Mouse (Mus musculus) MEL (cell line): ENCODE data around the gene Tnc. TPM values are rescaled to one million over a fixed set of nuclear protein-coding genes. Genes with fewer than 3 reads are reported as not detected.

Experiments used
- DNase-seq: peaks from one replicate; pipeline ENCODE4 v3.0.0; 2011; ENCODE audit warnings: low read depth, low spot score
- H3K27ac ChIP-seq: 2 replicates; pipeline ENCODE4 v1.5.1; 2012; ENCODE audit warnings: low read depth, mild to moderate bottlenecking, control low read depth, low read length, moderate library complexity; ENCODE audit not compliant: control insufficient read depth
- H3K27me3 ChIP-seq, 2 experiments: fragments of 150-350 bp in 1 of 2; sonication (generic) in 1 of 2; 2 replicates each; pipeline ENCODE4 v1.6.1; 2012; ENCODE audit warnings: low read length in 2 of 2, mild to moderate bottlenecking in 2 of 2, improper control_type of control experiment in 1 of 2, moderate library complexity in 1 of 2; ENCODE audit not compliant: insufficient read depth in 2 of 2, control insufficient read depth in 1 of 2
- H3K36me3 ChIP-seq, 2 experiments: 2 replicates each; pipeline ENCODE4 v1.6.1; 2012 to 2014; ENCODE audit warnings: low read length in 2 of 2, improper control_type of control experiment in 1 of 2, inconsistent platforms in 1 of 2, mild to moderate bottlenecking in 1 of 2; ENCODE audit not compliant: insufficient read depth in 2 of 2, control insufficient read depth in 1 of 2
- H3K4me1 ChIP-seq, 2 experiments: fragments of 150-350 bp in 1 of 2; sonication (generic) in 1 of 2; 2 replicates each; pipeline ENCODE4 v1.6.1; 2012; ENCODE audit warnings: low read length in 2 of 2, improper control_type of control experiment in 1 of 2, mild to moderate bottlenecking in 1 of 2; ENCODE audit not compliant: insufficient read depth in 2 of 2, control insufficient read depth in 1 of 2
- H3K4me3 ChIP-seq, 2 experiments: fragments of 150-350 bp in 1 of 2; sonication (generic) in 1 of 2; 2 replicates each; pipeline ENCODE4 v1.5.1; 2012; ENCODE audit warnings: low read depth in 2 of 2, low read length in 2 of 2, mild to moderate bottlenecking in 2 of 2, moderate library complexity in 2 of 2, control low read depth in 1 of 2, improper control_type of control experiment in 1 of 2; ENCODE audit not compliant: control insufficient read depth in 1 of 2, insufficient read depth in 1 of 2
- H3K79me2 ChIP-seq: 2 replicates; pipeline ENCODE4 v1.6.1; 2012; ENCODE audit warnings: mild to moderate bottlenecking, low read length, moderate library complexity; ENCODE audit not compliant: control insufficient read depth, poor library complexity, insufficient read depth
- H3K9ac ChIP-seq: 2 replicates; pipeline ENCODE4 v1.6.1; 2012; ENCODE audit warnings: low read depth, mild to moderate bottlenecking, control low read depth, low read length, moderate library complexity; ENCODE audit not compliant: control insufficient read depth, poor library complexity, severe bottlenecking
- H3K9me3 ChIP-seq: fragments of 150-350 bp; sonication (generic); replicated peaks from 2 replicates; pipeline ENCODE4 v1.6.1; 2012; ENCODE audit warnings: mild to moderate bottlenecking, low read length, improper control_type of control experiment, moderate library complexity; ENCODE audit not compliant: insufficient read depth
- ETS1 ChIP-seq: IDR thresholded peaks from 2 replicates; pipeline ENCODE4 v1.6.1; 2012; ENCODE audit warnings: low read depth, mild to moderate bottlenecking, inconsistent platforms, low read length, improper control_type of control experiment, moderate library complexity
- GABPA ChIP-seq: IDR thresholded peaks from 2 replicates; pipeline ENCODE4 v1.6.1; 2012; ENCODE audit warnings: low read depth, mild to moderate bottlenecking, inconsistent platforms, low read length, improper control_type of control experiment, moderate library complexity
- KAT2A ChIP-seq: conservative IDR thresholded peaks from 2 replicates; pipeline ENCODE4 v1.6.1; 2012; ENCODE audit warnings: low read depth, low read length, improper control_type of control experiment, inconsistent platforms
- MAZ ChIP-seq: IDR thresholded peaks from 2 replicates; pipeline ENCODE4 v1.6.1; 2012; ENCODE audit warnings: low read depth, mild to moderate bottlenecking, inconsistent platforms, low read length, improper control_type of control experiment
- MEF2A ChIP-seq: IDR thresholded peaks from 2 replicates; pipeline ENCODE4 v1.6.1; 2014; ENCODE audit warnings: low read depth, mild to moderate bottlenecking, inconsistent platforms, low read length, improper control_type of control experiment; ENCODE audit not compliant: poor library complexity, insufficient replicate concordance, severe bottlenecking; ENCODE audit errors: extremely low read depth
- MXI1 ChIP-seq: IDR thresholded peaks from 2 replicates; pipeline ENCODE4 v1.6.1; 2011; ENCODE audit warnings: mild to moderate bottlenecking, low read depth, low read length, improper control_type of control experiment
- NRF1 ChIP-seq: IDR thresholded peaks from 2 replicates; pipeline ENCODE4 v1.6.1; 2014; ENCODE audit warnings: low read depth, mild to moderate bottlenecking, inconsistent platforms, low read length, improper control_type of control experiment, moderate library complexity; ENCODE audit not compliant: poor library complexity, insufficient read depth, severe bottlenecking
- POLR2A ChIP-seq, 2 experiments: IDR thresholded peaks; 2 replicates each; pipeline ENCODE4 v1.6.1; 2011 to 2012; ENCODE audit warnings: low read length in 2 of 2, mild to moderate bottlenecking in 2 of 2, control low read depth in 1 of 2, improper control_type of control experiment in 1 of 2, low read depth in 1 of 2, moderate library complexity in 1 of 2; ENCODE audit not compliant: control insufficient read depth in 1 of 2, insufficient read depth in 1 of 2, poor library complexity in 1 of 2
- POLR2AphosphoS5 ChIP-seq: IDR thresholded peaks from 2 replicates; pipeline ENCODE4 v1.6.1; 2012; ENCODE audit warnings: low read depth, borderline replicate concordance, mild to moderate bottlenecking, inconsistent platforms, low read length, moderate library complexity, mixed read lengths
- RAD21 ChIP-seq: IDR thresholded peaks from 2 replicates; pipeline ENCODE4 v1.6.1; 2011; ENCODE audit warnings: mild to moderate bottlenecking, low read depth, low read length, improper control_type of control experiment
- SIN3A ChIP-seq: IDR thresholded peaks from 2 replicates; pipeline ENCODE4 v1.6.1; 2012; ENCODE audit warnings: low read length, improper control_type of control experiment, inconsistent platforms
- SMC3 ChIP-seq: IDR thresholded peaks from 2 replicates; pipeline ENCODE4 v1.6.1; 2011; ENCODE audit warnings: low read depth, low read length, improper control_type of control experiment
- ZC3H11A ChIP-seq: IDR thresholded peaks from 2 replicates; pipeline ENCODE4 v1.6.1; 2012; ENCODE audit warnings: low read depth, mild to moderate bottlenecking, inconsistent platforms, low read length, improper control_type of control experiment
- ZKSCAN1 ChIP-seq: IDR thresholded peaks from 2 replicates; pipeline ENCODE4 v1.6.1; 2012; ENCODE audit warnings: low read depth, mild to moderate bottlenecking, inconsistent platforms, low read length, improper control_type of control experiment, moderate library complexity
- ZNF384 ChIP-seq: IDR thresholded peaks from 2 replicates; pipeline ENCODE4 v1.6.1; 2012; ENCODE audit warnings: low read depth, mild to moderate bottlenecking, inconsistent platforms, low read length, improper control_type of control experiment
- polyA plus RNA-seq, 2 experiments: library from polyadenylated mRNA; stranded (reverse) in 1 of 2; unstranded in 1 of 2; fragments of >175 nt in 1 of 2; fragments of >200 nt in 1 of 2; gene quantifications; 2 replicates each; pipeline versions ENCODE4 v1.2.1 to v1.2.4; 2012; ENCODE audit warnings: low replicate concordance in 2 of 2, low read depth in 1 of 2; ENCODE audit not compliant: insufficient read length in 2 of 2, insufficient read depth in 1 of 2, missing spikeins in 1 of 2
- total RNA-seq: library from RNA; depleted of rRNA; stranded (reverse); fragments of 300-350 nt; gene quantifications from 2 replicates; pipeline ENCODE4 v1.2.3, GENCODE M21; 2012

Gene Tnc
- total and polyA plus RNA-seq, 3 experiments, result not detected

- Histone ChIP-seq H3K36me3 (no peaks in the 10 kb centered on the region), H3K9me3 (no peaks in the 10 kb centered on the region), H3K9ac (no peak overlapping the region), H3K27ac (no peak overlapping the region), H3K4me1 (no peaks in the 10 kb centered on the region), H3K79me2 (no peaks in the 10 kb centered on the region), H3K4me3 (no peak overlapping the region), H3K27me3 (no peaks in the 10 kb centered on the region)
- no peak for DNase-seq
- TF ChIP-seq MEF2A, result no peak
- no peak for TF ChIP-seq MXI1
- no peak for TF ChIP-seq ZNF384
- TF ChIP-seq KAT2A, result no peak
- no peak for TF ChIP-seq ETS1
- TF ChIP-seq ZKSCAN1, result no peak
- TF ChIP-seq MAZ, result no peak
Measured at GRCm38 (mm10) chr4:63935314-63935713, 111.5 kb downstream of the Tnc start.

GRCm38 (mm10) chr4:63930863-63931262, 116.0 kb downstream of the Tnc start:
- H3K4me3 ChIP-seq, result no peak overlapping the region
- TF ChIP-seq ZKSCAN1 (no peak), SIN3A (no peak), ETS1 (no peak), POLR2AphosphoS5 (no peak), RAD21 (no peak), ZC3H11A (no peak), SMC3 (no peak), POLR2A (IDR thresholded peaks at IDR 0.05; ENCODE audit: control insufficient read depth in 1 of 2, insufficient read depth in 1 of 2, low read depth in 1 of 2, low read length in 2 of 2, poor library complexity in 1 of 2) (no peak), MXI1 (no peak)
- H3K36me3 ChIP-seq, result no peaks in the 10 kb centered on the region

DNA sequence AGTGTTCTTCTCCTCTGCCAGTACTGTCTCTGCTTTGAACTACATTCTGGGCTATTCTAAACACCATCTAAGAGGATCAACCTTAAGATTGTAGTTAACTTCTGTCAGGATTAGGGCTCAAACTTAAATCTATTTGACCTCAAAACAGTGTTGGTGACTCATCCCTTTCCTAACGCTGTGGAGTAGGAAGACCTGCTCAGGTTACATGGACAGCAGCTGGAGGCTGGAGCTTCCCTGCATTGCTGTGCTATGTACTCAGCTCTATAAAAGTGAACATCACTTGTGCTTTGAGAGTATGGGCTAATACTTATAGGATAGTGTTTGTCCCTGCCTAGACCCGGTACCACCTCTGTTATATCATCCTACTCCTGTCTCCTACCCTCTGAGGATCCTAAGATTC, 117.3 kb downstream of the Tnc start:
- Histone ChIP-seq H3K36me3 (no peaks in the 10 kb centered on the region), H3K9ac (no peak overlapping the region), H3K27ac (no peak overlapping the region), H3K79me2 (no peaks in the 10 kb centered on the region), H3K9me3 (no peaks in the 10 kb centered on the region), H3K27me3 (no peaks in the 10 kb centered on the region), H3K4me1 (no peaks in the 10 kb centered on the region), H3K4me3 (no peak overlapping the region)
- no peak for DNase-seq
- TF ChIP-seq GABPA (no peak), NRF1 (no peak)

More at GRCm38 (mm10) chr4:63930863-63931262, 116.0 kb downstream of the Tnc start:
- Histone ChIP-seq H3K27ac (no peak overlapping the region), H3K79me2 (no peaks in the 10 kb centered on the region), H3K27me3 (no peaks in the 10 kb centered on the region), H3K9me3 (no peaks in the 10 kb centered on the region), H3K4me1 (no peaks in the 10 kb centered on the region), H3K9ac (no peak overlapping the region)
- DNase-seq, result no peak
